Mouse (Mus musculus) embryo, embryonic 10.5 days (tissue): Measurements from ENCODE around the gene Nphs1.
A peak's percentile ranks its signal among the peaks of the same experiment; 100 is the strongest.
"Not testable (repeated sequence)": the region's sequence is repeated elsewhere in the genome, so short reads cannot be mapped to it uniquely, and the experiment has no call there.

Experiments used
- DNase-seq: peaks from one replicate; pipeline ENCODE4 v3.0.0-alpha.2; 2015; ENCODE audit warnings: low spot score

The Nphs1 gene

DNA sequence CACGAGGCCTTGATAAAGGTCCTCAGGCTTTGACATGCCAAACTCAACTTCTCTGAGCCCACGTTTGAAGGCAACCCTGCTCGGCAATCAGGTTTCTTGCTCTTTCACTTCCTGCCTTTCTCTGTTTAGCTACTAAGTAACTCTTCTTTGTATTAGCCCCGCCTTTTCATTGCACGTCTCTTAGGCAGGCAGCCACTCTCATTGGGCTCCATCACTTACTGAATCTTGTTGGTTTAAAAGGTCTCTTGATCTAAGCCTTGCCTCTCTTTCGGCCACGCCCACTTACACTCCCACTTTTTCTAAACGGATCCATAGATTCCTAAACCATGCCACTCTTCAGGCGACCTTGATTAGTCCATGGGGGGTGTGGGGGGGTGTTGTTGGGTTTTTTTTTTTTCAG lies 14.4 kb upstream of the Nphs1 start:
- DNase-seq: peak; percentile 51

DNA sequence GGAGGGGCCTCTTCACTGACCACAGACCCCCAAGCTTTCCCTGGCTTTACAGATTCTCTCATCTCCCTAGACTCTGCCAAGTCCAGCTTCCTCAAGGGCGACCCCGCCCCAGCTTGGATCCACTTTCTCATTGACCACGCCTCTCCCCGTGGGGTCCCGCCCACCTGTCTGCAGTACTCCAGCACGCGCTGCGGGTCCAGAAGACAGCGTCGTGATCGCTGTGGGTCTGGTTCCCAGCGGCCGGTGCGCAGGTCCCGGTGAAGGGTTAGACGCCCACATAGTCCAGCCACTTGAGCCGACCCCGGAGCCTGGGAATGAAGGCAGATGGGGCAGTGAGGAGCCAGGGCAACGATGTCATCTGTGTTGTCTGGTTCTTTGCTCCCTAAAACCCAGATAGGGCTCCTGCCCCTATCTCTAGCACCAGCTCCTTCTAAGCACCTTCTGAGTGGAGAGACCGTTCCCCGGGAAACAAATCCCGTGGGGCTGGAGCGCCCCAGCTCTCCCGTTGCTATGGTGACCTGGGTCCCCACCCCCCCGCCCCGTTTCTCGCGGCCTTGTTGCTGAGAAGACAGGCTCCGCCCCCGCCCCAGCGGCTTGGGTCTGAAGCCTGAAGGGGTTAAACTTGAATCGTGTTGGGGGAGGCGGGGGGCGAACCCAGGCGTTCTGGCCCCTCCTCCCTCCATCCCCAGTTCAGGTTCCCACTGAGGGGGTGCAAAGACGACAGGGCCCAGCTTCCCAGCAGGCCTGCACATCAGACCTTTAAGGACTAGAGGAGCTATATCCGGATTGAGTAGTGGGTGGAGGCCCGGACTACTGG lies 13.8 kb upstream of the Nphs1 start:
- DNase-seq: peak; percentile 78

DNA sequence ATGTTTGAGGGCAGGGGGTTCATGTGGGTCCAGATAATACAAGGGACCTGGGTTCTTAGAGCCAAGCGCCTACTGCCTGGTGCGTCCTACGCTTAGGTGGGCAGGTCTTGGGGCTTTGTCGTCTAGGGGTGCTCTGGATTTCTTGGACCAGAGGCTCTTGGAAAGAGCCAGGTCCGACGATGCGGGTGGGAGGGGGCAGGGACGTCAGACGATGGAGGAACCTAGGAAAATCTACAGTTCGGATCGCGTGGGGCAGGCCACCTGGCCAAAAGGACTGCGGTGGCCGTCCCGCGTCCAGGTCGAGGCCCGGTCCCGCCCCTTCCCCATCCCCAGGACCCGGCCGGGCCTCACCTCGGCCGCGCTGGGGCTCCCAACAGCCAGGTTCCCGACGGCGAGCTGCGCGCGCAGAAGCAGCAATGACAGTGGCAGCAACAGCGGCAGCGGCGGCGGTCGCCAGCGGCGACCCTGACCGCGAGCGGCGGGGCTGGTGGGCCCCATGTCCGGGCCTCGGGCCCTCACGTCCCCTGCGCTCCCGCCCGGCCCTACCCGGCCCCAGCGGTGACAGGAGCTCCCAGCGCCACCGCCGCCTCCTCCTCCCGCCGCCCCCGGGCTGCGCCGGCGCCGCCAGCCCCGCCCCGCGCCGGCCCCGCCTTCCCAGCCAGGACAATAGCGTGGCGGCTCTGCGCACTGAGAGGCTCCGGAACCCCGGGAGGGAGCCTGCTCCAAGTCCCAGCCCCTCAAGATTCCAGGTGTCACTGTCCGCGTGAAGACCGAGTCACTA lies 13.0 kb upstream of the Nphs1 start, which contains the start of gene Aplp1:
Aplp1 (minus strand) TSS at position 565 of the 781 bp plus-strand sequence.
- peak; percentile 79 for DNase-seq

DNA sequence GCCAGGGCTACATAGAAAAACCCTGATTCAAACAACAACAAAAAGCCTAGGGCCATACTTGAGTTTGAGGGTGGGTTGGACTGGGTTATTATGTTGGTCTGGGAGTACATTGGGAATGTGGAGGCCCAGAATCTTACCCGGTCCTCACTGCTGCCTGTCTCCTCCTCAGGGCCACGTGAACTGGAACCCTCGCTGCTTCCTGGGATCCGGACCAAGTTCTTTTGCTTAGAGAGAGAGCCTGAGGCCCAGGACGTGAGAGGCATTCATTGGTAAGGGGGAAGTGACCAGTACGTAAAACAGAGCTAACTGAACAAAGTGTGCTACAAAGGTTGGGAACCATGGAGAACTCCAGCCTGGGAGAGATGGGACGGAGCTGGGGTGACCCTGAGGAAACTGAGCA lies 7.9 kb upstream of the Nphs1 start:
- DNase-seq: no peak

DNA sequence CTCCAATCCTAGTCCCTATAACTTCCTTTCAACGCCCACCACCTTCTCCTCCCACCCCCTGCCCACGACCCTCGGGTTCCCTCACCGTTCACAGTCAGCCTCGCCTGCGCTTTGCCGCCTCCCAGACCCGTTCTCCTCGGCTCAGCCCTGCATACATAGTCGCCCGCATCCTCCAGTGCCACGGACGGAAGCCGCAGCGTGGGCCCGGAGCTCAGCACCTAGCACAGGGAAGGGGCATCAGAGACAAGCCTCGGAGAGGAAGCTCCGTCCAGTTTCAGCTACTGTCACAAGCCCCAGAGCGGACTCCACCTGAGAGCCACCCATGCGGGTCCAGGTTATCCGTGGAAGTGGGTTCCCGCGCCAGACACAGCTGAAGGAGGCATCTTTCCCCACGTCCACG lies 4.8 kb upstream of the Nphs1 start:
- DNase-seq: no peak

DNA sequence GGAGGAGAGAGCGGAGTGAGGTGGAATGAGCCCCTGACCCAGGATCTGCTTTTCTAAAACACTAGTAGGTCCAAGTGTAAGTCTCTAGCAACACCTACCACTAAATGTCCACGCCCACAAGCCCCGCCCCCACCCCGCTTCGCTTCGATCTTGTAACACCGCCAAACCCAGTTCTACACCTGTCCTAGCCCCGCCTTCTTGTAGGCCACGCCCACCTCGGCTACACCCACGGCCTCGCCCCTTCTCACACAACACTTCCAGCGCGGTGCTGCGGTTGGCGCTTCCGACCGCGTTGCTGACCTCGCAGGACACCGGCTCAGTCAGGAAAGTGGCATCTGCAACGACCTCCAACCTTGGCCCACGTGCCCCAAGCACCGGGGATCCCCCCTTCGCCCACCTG lies 4.3 kb upstream of the Nphs1 start:
- no peak for DNase-seq

DNA sequence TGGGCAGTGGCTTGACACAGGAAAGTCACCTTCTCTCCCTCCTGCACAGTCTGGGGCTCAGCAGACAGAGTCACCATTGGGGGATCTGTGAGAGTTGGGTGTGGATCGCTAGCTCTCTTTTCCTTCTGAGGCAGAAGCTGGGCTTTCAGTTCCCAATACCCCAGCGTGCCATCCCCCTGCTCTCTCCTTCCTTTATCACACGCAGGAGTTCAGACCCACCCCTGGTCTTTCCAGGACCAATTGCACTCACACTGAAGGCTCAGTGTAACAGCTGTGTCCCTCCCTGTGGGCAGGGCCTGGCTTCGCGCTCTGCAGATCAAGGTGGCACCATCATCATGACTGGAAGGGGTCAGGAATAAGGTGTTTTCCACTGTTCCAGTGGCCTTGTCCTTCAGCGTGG lies 3.9 kb upstream of the Nphs1 start:
- DNase-seq: no peak

DNA sequence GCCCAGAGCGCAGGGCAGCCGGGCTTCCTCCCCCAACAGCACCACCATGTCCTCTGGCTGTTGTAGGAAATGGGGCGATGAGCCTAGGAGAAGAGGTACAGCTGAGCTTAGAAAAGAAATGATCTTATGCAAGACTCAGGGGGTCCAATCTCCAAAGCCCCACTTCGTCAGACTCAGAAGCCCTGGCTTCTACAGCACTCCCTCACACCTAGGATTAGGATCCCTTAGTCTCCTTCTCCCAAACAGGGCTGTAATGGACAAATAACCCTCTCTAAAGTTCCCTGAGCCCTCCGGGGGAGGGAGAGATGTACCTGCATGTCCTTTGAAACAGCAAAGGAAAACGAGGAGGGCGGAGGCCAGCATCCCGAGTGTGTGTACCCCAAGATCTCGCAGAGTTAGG lies 1.6 kb upstream of the Nphs1 start:
- no peak for DNase-seq

DNA sequence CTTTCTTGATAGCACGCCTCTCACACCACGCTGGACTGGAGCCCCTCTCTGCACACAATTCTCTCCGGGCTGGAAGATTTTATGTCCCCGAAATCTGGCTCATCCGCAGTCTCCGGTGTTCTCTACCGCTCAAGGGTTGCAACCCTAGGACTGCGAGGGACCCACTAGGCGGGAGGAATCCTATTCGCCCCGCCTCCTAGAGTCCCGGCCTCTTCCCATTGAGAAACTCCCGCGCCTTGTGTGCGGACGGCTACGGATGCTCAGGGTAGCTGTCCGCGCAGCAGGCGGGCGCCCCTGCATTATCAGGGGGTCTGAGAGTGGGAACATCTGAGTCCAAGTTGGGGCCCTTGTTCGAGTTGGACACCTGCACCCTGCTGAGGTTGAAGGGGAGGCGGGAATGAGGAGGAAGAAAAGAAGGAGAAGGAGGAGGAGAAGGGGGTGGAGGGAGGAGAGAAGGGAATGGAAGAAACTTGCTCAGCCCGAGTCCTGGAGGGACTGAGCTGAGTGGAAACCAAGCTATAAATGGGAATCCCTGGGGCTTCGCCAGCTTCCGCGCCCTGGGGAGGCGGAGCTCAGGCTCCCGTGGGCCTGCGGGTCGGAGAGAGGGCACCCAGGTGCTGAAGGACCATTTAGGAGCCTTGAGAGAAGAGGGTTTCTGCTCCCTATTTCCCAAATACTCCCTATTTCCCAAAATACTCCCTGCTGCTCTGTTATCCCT lies 1.0 kb upstream of the Nphs1 start:
- no peak for DNase-seq

DNA sequence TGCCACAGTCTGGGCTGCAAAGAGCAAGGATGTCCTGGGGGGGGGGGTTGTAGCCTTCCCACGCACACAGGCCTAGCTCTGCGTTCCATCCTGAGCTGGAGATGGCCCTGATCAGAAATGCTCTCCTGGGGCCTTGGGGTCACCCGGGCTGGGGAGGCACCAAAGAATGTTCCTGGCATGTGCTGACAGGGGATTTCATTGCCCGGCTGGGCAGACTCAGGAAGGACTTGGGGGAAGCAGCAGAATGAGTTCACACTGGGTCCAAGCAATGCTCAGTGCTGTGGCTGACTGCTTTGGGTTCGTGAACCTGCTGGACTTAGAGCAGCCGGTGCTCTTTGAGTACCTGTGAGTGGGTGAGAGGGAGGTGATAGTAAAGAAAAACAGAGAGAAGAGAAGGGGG lies 1.4 kb downstream of the Nphs1 start:
- DNase-seq: no peak

DNA sequence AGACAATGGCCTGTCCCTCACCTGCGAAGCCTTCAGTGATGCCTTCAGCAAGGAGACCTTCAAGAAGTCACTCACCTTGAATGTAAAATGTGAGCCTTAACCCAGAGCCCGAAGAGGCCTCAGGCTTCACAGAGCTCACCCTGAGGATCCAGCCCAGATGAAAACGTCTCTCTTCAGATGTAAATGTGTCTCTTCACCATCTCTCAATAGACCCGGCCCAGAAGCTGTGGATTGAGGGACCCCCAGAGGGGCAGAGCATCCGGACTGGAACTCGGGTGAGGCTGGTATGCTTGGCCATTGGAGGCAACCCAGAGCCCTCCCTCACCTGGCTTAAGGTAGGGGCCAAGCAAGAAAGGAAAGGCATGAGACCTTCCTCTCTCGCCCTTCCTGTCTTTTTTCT lies 5.5 kb downstream of the Nphs1 start:
- no peak for DNase-seq

DNA sequence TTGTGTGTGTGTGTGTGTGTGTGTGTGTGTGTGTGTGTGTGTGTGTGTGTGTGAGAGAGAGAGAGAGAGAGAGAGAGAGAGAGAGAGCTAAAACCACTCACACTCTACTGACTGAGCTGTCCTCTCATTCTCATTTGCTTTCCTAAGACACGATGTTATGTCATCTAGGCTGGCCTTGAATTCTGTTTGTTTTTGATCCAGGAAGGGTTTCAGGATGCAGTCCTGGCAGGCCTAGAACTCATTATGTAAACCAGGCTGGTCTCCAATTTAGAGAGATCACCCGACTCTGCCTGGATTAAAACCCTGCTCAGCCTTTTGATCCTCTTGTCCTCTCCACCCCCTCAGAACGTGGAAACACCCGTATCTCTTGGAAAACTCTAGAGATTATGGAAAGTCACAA lies 5.9 kb downstream of the Nphs1 start:
- DNase-seq: no peak

DNA sequence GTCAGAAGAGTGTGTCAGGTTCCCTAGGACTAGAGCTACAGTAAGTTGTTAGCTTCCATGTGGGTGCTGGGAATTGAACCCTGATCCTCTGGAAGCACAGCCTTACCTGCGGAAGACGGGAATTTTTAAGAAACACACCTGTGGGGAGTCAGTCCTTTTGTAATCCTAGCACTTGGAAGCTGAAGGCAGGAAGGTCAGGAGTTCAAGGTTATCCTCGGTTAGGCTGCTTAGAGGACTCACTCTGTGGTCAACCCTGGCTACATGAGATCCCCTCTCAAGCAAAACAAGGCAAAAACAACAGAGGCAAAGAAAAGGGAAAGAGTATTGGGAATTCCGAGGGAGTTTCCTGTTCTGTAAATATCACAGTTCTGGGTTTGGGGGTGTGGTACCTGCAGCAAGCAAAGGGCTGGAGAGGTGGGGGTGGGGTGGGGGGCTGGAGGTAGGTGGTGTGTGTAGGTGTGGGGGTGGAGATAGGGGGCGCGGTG lies 6.7 kb downstream of the Nphs1 start:
- DNase-seq: no peak

DNA sequence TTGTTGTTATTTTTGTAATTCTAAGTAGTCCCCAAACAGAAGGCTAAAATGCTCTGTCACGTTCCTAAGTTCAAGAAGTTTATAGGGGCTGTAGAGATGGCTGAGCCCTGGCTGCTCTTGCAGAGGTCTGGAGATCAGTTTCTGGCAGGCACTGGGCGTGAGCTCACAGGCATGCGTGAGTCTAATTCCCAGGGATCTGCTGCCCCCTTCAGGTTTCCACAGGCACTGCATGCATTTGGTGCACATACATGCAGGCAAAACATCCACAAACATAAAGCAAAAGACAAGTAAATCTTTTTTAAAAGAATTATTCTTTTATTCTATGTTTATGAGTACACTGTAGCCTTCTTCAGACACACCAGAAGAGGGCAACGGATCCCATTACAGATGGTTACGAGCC lies 14.3 kb downstream of the Nphs1 start:
- DNase-seq: peak; percentile 65

DNA sequence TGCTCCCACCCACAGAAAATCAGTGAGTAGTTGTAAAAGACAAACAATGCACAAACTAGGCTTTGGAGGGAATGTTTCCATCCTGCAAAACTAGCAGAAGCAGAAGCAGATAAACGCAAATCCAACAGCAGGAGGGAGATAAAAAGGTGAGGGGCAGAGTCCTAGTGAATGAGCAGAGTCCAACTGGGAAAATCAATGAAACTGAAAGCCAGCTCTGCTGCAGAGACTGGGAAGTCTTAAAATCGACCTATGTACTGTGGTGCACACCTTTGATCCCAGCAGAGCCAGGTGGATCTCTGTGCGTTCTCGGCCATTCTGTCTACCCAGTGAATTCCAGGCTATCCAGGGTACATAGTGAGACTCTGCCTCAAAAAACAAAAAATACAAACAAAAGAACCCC lies 16.9 kb downstream of the Nphs1 start:
- DNase-seq: no peak

DNA sequence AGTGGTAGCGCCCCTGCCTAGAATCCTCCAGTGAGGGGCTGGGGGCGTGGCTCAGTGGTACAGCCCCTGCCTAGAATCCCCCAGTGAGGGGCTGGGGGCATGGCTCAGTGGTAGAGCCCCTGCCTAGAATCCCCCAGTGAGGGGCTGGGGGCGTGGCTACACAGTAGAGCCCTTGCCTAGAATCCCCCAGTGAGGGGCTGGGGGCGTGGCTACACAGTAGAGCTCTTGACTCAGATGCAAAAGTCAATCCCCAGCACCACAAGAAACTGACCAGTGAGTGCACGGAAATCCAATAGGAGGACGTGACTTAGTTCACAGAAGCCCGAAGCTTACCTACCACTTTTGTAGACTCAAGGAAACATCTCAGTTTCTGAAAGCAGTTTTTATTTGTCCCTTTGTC lies 18.0 kb downstream of the Nphs1 start:
- not testable (repeated sequence) for DNase-seq

DNA sequence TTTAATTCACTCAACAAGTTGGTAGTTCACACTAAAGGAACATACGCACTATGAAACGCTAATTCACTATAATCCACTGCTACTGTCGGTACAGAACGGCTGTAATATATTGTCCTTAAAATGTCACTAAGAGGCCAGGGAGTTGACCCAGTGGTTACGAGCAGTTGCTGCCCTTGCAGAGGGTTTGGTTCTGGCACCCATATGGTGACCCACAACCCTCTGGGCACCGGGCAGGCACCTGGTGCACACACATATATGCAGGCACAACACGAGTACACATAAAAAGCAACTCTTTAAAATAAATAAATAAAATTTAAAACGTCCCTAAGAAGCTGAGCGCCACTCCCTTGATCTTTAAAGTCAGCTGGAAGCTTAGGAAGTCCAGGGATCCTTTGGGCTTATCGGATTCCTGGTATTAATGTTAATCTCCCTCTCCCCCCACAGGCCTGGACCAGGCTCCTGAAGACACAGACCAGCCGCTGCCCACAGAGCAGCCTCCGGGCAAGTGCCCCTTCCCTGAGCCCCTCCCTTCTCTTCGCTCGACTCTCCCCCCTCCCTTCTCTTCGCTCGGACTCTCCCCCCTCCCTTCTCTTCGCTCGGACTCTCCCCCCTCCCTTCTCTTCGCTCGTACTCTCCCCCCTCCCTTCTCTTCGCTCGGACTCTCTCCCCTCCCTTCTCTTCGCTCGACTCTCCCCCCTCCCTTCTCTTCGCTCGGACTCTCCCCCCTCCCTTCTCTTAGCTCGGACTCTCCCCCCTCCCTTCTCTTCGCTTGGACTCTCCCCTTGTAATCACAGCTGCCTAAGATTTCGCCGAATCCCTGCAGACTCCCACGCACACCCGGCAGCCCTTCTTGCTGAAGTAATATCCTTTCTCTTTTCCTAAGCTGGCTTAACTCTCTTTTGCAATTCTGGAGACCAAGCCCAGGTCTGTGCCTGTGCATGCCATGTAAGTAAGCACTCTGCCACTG lies 19.6 kb downstream of the Nphs1 start:
- DNase-seq: peak; percentile 67

DNA sequence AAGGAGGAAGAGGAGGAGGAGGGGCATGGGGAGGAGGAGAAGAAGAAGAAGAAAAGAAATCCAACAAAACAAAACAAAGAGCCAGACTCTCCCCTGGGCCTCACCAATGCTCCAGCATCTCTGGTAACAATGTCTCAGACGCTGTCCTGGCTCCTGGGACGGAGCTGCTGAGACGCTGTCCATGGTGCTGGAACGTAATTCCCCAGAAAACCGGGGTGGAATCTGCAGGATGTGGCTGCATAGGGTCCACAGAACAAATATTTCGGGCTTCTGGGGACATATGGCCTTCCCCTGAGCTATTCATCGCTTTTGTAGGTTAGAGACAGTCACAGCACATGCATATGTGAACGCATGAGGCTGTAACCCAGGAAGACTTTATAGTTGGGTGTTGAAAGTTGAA lies 26.1 kb downstream of the Nphs1 start:
- peak; percentile 76 for DNase-seq

DNA sequence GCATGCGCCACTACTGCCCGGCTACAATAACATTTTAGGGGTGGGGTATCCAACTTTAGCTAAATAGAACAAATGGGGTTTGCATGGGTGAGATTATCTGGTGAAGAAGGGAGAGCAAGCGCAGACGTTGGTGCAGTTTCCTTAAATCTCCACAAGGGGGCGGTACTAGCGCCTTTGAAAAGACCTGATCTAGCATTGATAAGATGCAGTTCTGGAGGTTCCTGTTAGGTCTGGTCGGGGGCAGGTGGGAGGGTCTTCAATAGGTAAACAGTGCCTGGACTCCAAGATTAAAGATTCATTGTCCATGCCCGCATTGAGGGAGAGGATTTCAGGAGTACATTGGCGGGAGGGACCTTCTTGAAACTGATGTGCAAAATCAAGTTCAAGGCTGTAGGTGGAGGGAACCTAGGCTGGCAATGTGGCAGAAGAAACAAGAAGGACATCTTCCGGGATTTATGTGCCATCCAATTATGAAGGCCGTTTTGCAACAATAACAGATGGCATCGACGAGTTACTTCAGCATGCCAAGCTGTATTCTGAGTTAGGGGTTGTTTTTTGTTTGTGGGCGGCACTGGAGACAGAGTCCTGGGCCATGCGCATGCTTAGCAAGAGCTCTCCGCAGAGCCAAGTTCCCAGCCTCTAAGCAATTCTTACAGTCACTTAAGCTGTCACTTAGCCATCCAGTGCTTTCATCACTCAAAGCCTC lies 32.3 kb downstream of the Nphs1 start:
- peak; percentile 79 for DNase-seq

DNA sequence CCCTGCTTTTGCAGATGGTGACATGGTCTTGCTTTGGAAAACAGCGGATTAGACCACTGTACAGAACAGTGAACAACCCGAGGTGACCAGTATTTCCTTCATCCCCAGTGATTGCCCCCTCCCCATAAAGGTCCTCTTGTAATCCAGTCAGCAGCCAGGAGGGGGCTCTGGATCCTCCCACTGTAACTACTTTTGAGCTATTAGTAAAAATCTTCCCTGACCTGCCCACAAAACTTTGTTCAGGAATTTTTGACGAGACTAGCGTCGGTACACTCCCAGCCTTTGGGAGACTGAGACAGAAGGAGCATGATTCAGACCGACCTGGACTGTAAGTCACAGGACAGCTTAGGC lies 32.8 kb downstream of the Nphs1 start:
- DNase-seq: peak; percentile 26

DNA sequence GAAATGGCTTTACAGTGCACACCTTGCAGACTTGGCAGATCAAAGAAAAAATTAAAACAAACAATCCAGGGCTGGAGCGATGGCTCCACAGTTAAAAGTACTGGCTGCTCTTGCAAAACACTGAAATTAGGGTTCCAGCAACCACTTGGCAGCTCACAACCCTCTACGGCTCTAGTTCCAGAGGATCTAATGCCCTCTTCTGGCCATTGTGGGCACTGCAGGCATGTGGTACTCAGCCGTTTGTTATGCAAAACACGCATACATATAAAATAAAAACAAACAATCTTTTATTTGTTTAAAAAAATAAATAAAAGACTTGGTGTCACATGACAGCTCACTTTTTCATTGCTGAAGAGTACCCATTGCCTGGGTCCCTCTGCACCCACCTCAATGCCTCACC lies 34.6 kb downstream of the Nphs1 start:
- DNase-seq: peak; percentile 88
